ENCODE assay signal across 8 mouse cellular contexts in genomic region chr16:24281561-24281960, GRCm38 (mm10).
A peak's percentile ranks its signal among the peaks of the same experiment; 100 is the strongest.
DNase-seq lines count a peak whose midpoint lies in the region; ATAC-seq and TF ChIP-seq lines count a peak whose summit lies in the region.

No protein-coding gene starts in this region.

- no peaks in the 10 kb centered on the region for H3K79me2 ChIP-seq in heart, adult 2 months (replicated peaks; ENCODE audit: control insufficient read depth, insufficient read depth, low read length)

- TF ChIP-seq CTCF in heart, adult 2 months (IDR thresholded peaks at IDR 0.05), result no peak
- TF ChIP-seq CTCF in lung, postnatal 0 days (IDR thresholded peaks at IDR 0.05), result no peak

- no peaks in the 10 kb centered on the region for H3K27me3 ChIP-seq in heart, adult 2 months (ENCODE audit: control insufficient read depth, insufficient read depth, low read length)
- H3K27me3 ChIP-seq in lung, postnatal 0 days (replicated peaks; ENCODE audit: insufficient read depth, low read length), result no peaks in the 10 kb centered on the region
- no peaks in the 10 kb centered on the region for H3K27me3 ChIP-seq in stomach, embryonic 14.5 days (ENCODE audit: control insufficient read depth, insufficient read depth, low read length)
- no peaks in the 10 kb centered on the region for H3K27me3 ChIP-seq in liver, embryonic 11.5 days (replicated peaks; ENCODE audit: control insufficient read depth, insufficient read depth, low read length)

- WGBS in heart, adult 2 months, result 77% methylated on average over 5 of the region's 5 CpGs
- WGBS in lung, postnatal 0 days, result 69% methylated on average over 5 of the region's 5 CpGs
- 73% methylated on average over 5 of the region's 5 CpGs for WGBS in stomach, embryonic 14.5 days
- 81% methylated on average over 5 of the region's 5 CpGs for WGBS in liver, embryonic 11.5 days

- H3K36me3 ChIP-seq in heart, adult 2 months (ENCODE audit: control insufficient read depth, insufficient read depth, low read length), result peaks cover 2% of the 10 kb centered on the region; the same call in 1 of the 2 replicates
- H3K36me3 ChIP-seq in lung, postnatal 0 days (ENCODE audit: insufficient read depth, low read length), result no peaks in the 10 kb centered on the region
- no peaks in the 10 kb centered on the region for H3K36me3 ChIP-seq in stomach, embryonic 14.5 days (ENCODE audit: control insufficient read depth, insufficient read depth, low read length)
- H3K36me3 ChIP-seq in liver, embryonic 11.5 days (ENCODE audit: control insufficient read depth, insufficient read depth, low read length), result no peaks in the 10 kb centered on the region

- TF ChIP-seq POLR2A in heart, adult 2 months (IDR thresholded peaks at IDR 0.05; ENCODE audit: insufficient read depth, low read depth, low read length), result no peak

- H3K9me3 ChIP-seq in lung, postnatal 0 days (ENCODE audit: low read length), result no peaks in the 10 kb centered on the region
- H3K9me3 ChIP-seq in stomach, embryonic 14.5 days (ENCODE audit: control insufficient read depth, low read depth, low read length), result no peaks in the 10 kb centered on the region
- H3K9me3 ChIP-seq in liver, embryonic 11.5 days (ENCODE audit: control insufficient read depth, low read length), result no peaks in the 10 kb centered on the region

- H3K4me2 ChIP-seq in lung, postnatal 0 days (replicated peaks; ENCODE audit: low read depth, low read length), result no peak overlapping the region
- no peak overlapping the region for H3K4me2 ChIP-seq in stomach, embryonic 14.5 days (replicated peaks; ENCODE audit: low read depth, low read length)
- H3K4me2 ChIP-seq in liver, embryonic 11.5 days, result no peak overlapping the region

- H3K4me1 ChIP-seq in heart, adult 2 months (ENCODE audit: control insufficient read depth, insufficient read depth, low read length), result peaks cover 2% of the 10 kb centered on the region
- H3K4me1 ChIP-seq in lung, postnatal 0 days (ENCODE audit: insufficient read depth, low read depth, low read length), result no peaks in the 10 kb centered on the region; the same call in 1 of the 2 replicates
- H3K4me1 ChIP-seq in stomach, embryonic 14.5 days (ENCODE audit: control insufficient read depth, insufficient read depth, low read length), result peaks cover 10% of the 10 kb centered on the region
- H3K4me1 ChIP-seq in liver, embryonic 11.5 days (replicated peaks; ENCODE audit: control insufficient read depth, insufficient read depth, low read length), result no peaks in the 10 kb centered on the region

- no peak for ATAC-seq in lung, postnatal 0 days
- no peak for ATAC-seq in stomach, embryonic 14.5 days (ENCODE audit: insufficient number of reproducible peaks, insufficient read depth, low FRiP score, low read depth)
- no peak for ATAC-seq in liver, embryonic 11.5 days (replicated peaks; ENCODE audit: low FRiP score)

- no peak for TF ChIP-seq EP300 in heart, adult 2 months (IDR thresholded peaks at IDR 0.05; ENCODE audit: insufficient read depth, low read depth, low read length)
- no peak for TF ChIP-seq EP300 in lung, postnatal 0 days (IDR thresholded peaks at IDR 0.05)

- DNase-seq in heart, adult 2 months, result peak; percentile 30 to 38
- no peak for DNase-seq in heart, postnatal 4 days
- DNase-seq in lung, postnatal 0 days (ENCODE audit: low spot score), result no peak
- DNase-seq in lung, postnatal 10 days, result no peak
- peak; percentile 12 for DNase-seq in gastrocnemius, postnatal 14 days
- DNase-seq in liver, embryonic 11.5 days (ENCODE audit: low spot score), result no peak
- no peak for DNase-seq in natural killer cell, adult 2 months (ENCODE audit: low spot score in 2 of 2)

- intact Hi-C loops in heart, adult 2 months (cut with DNase I), result loop anchor here (5.0 kb wide), 2 partner anchors 294 to 781 kb away; partner anchors contain the start of genes Bcl6 and Gm37419
- intact Hi-C loops in gastrocnemius, postnatal 14 days (cut with DNase I; ENCODE audit: low total_unique reads), result no loop called here

- no peak overlapping the region for H3K4me3 ChIP-seq in heart, adult 2 months
- no peak overlapping the region for H3K4me3 ChIP-seq in lung, postnatal 0 days (ENCODE audit: low read depth, low read length)
- H3K4me3 ChIP-seq in stomach, embryonic 14.5 days (ENCODE audit: low read depth, low read length), result no peak overlapping the region
- no peak overlapping the region for H3K4me3 ChIP-seq in liver, embryonic 11.5 days (ENCODE audit: low read depth, low read length)

- H3K27ac ChIP-seq in heart, adult 2 months, result peak overlapping the region; percentile 75
- peak overlapping the region; percentile 20; the same call in 1 of the 2 replicates for H3K27ac ChIP-seq in lung, postnatal 0 days (ENCODE audit: low read length)
- H3K27ac ChIP-seq in stomach, embryonic 14.5 days (ENCODE audit: low read length), result peak overlapping the region; percentile 61; the same call in 1 of the 2 replicates
- H3K27ac ChIP-seq in liver, embryonic 11.5 days (ENCODE audit: low read depth, low read length), result no peak overlapping the region

- H3K9ac ChIP-seq in heart, adult 2 months (ENCODE audit: low read depth, low read length), result no peak overlapping the region
- H3K9ac ChIP-seq in lung, postnatal 0 days (replicated peaks; ENCODE audit: low read depth), result no peak overlapping the region
- no peak overlapping the region for H3K9ac ChIP-seq in stomach, embryonic 14.5 days (replicated peaks; ENCODE audit: low read depth, low read length)
- H3K9ac ChIP-seq in liver, embryonic 11.5 days (ENCODE audit: low read depth, low read length), result no peak overlapping the region

Comparison
In these comparisons a context has a peak if more than half of its experiments do, and no peak if none do; other contexts are left out.
1. DNase-seq: peak in heart, adult 2 months (2 of 2) and gastrocnemius, postnatal 14 days (single experiment); none in heart, postnatal 4 days (single experiment), lung, postnatal 0 days (single experiment), lung, postnatal 10 days (single experiment), liver, embryonic 11.5 days (single experiment) and natural killer cell, adult 2 months (0 of 2).